Mouse (Mus musculus) Muller cell, postnatal 12 days (primary cell): ENCODE data around the gene Zpbp2.
"Not testable (repeated sequence)": the region's sequence is repeated elsewhere in the genome, so short reads cannot be mapped to it uniquely, and the experiment has no call there.

Experiments
- DNase-seq: peaks from one replicate; pipeline ENCODE4 v3.0.0-alpha.2; 2015; ENCODE audit errors: inconsistent ontology term

Gene Zpbp2

GRCm38 (mm10) chr11:98589306-98589705, 38.4 kb downstream of the Zpbp2 start:
- DNase-seq = no peak

DNA sequence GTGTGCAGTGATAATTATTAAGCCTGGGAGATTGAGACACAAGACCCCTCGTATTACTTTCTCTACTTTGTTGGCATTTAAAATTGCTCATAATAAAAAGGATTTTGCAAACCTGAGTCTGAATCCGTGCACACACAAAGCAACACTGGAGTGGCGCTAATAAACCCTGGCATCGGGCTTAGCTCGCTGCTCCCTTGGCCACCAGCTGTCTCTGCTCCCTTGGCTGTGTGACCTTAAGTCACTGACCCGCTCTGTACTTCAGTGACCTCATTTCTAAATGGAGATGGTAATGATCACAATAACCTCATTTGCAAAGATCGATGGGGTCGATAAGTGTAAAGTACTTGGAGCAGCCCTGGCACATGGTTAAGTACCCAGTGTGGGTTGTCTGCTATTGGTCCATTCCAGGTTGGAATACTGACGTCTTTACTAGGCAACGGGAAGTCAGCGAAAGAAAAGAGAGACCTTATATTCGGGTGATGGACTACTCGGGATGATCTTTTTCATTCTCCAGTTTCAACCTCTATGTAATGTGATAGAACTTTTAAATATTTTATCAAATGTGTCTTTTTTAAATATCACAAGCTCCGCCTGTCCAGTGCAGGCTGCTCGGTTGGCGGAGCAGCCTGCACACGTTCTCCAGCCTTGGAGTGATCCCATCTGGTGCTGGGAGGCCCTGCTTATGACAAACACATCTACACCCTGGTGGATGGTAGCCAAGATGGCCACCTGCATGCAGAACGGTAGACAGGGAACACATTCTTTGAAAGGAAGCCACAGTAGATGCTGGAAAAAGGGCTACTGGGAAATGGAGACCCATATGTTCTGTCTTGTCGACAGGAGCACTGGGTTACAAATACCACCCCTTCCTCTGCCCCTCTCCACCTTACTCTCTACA, 39.9 kb downstream of the Zpbp2 start:
- DNase-seq = no peak

GRCm38 (mm10) chr11:98595021-98595420, 44.1 kb downstream of the Zpbp2 start:
- no peak for DNase-seq

- no peak for DNase-seq
Observed at GRCm38 (mm10) chr11:98595473-98595872, 44.6 kb downstream of the Zpbp2 start.

- no peak for DNase-seq
Observed at GRCm38 (mm10) chr11:98595955-98596354, 45.1 kb downstream of the Zpbp2 start.

GRCm38 (mm10) chr11:98597363-98597762, 46.5 kb downstream of the Zpbp2 start:
- peak; percentile 47 for DNase-seq

DNA sequence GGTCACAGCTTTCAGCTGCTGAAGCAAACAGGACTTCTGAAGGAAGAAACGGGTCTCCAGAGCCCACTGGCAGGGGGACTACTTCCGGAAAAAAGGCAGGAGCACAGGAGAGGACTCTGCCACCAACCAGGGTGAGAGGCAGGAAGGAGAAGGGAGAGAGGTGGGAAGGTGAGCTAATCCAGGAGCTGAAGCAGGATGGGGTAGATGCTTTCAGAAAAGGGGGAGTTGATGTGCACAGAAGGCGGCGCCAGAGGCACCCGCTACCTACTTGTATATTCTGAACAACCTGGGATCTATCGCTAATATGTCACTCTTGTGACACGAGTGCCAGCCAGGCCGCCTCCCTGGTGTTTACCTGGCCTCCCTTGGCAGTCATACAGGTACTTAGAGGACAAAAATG, 47.1 kb downstream of the Zpbp2 start, which contains the start of gene Lrrc3c:
Gene Lrrc3c, plus strand, starts transcription at position 301 of the 400 bp plus-strand sequence.
- no peak for DNase-seq

- no peak for DNase-seq
Observed at GRCm38 (mm10) chr11:98598851-98599290, 48.0 kb downstream of the Zpbp2 start.

GRCm38 (mm10) chr11:98599291-98599690, 48.4 kb downstream of the Zpbp2 start:
- DNase-seq = no peak

- DNase-seq = peak; percentile 38
Observed at GRCm38 (mm10) chr11:98602090-98602690, 51.3 kb downstream of the Zpbp2 start.

- no peak for DNase-seq
Observed at GRCm38 (mm10) chr11:98603953-98604352, 53.1 kb downstream of the Zpbp2 start.

DNA sequence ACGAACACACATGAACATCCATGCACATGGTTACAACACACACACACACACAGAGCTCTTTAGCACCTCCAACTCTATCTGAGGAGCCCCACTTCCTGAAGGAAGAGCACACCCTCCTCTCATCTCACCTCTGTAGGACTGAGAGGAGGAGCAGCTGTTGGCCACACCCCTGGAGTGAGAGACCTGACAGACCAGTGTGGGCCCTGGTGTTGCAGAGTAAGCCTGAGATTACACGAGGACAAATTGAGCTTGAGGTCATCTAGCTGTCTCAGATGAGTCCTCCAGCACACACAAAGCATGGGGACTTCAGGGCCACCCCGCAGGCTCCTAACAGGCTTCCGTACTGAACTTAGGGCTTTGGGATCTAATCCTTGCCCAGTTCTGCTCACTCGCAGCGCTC, 54.0 kb downstream of the Zpbp2 start:
- DNase-seq = not testable (repeated sequence)

DNA sequence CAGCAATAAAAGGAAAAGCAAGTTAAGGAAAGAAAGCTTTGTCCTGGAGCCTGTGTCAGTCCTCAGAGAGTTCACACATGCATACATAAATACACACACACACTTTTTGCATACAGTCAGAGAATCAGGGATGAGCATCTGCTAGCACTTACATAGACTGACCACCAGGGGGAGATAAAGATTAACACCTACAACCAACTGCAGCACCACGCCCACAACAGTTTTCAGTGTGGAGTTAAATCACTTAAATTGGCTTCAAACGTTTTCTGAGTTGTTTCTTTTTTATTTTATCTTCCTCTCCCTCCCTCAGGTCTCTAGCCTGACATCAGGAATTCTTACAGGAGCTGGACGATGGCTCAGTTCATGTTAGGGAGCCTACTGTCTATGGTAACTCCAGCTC, 55.9 kb downstream of the Zpbp2 start:
- peak; percentile 19 for DNase-seq
